Mouse (Mus musculus): ENCODE data around the gene Psg18. TPM values are rescaled to one million over a fixed set of nuclear protein-coding genes. Genes with fewer than 3 reads are reported as not detected.
A peak's percentile ranks its signal among the peaks of the same experiment; 100 is the strongest.
"Not testable (repeated sequence)": the region's sequence is repeated elsewhere in the genome, so short reads cannot be mapped to it uniquely, and the experiment has no call there.

Gene Psg18
- polyA plus RNA-seq (2015; fragmentation: Nextera tagmentation; extraction: Ambion mirVana), result not detected in 2 replicates

DNA sequence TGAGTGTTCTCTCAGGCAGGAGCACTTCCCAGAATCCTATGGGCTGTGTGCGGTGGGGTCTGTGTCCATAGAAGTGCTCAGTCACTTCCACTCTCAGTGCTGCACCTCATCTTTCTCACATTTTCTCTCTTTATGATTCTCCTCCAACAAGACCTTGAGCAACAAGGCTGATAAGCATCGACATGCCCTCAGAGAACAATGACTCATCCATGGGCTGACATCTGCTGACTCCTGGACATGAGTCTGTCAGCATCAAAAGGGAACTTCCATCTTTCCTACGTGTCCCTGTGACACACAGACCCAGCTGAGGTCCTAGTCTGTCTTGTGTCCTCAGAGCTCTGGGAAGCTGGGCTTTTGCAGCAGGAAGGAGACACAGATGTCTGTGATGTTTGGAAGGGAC, at the start of gene Psg18:
TSS of gene Psg18 (minus strand) at position 101 of the 400 bp plus-strand sequence.
- H3K9me3 ChIP-seq (replicated peaks); H3K4me2 ChIP-seq; H3K27me3 ChIP-seq; H3K9ac ChIP-seq; H3K27ac ChIP-seq; H3K36me3 ChIP-seq; ATAC-seq (replicated peaks; ENCODE audit: insufficient number of reproducible peaks, insufficient read depth, low FRiP score, low read depth); H3K4me3 ChIP-seq; H3K4me1 ChIP-seq (replicated peaks): not testable (repeated sequence)
- WGBS, result 64% methylated on average over 3 of the region's 3 CpGs

DNA sequence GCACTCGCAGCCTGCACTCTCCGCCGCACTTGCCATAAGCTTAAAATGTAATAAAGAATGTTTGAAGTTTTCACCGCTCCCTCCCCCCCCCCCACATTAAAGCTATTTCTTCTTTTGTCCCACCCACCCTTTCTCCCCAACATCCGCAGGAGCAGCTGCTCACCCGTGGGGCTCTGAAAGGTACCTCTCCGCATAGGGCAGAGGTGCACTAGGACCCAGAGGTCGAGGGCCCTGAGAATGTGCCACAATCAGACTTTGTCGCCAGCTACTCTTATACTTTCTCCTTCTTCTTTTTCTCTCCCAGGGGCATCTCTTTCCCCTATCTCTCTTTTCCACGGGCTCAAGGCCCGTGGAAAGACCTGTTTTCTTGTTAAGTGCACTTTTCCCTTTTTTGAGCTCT, 48.6 kb upstream of the Psg18 start:
- Histone ChIP-seq H3K9me3 (replicated peaks) (peaks cover 7% of the 10 kb centered on the region; the same call in 1 of the 2 replicates), H3K9ac (no peak overlapping the region), H3K4me2 (no peak overlapping the region), H3K27me3 (no peaks in the 10 kb centered on the region), H3K27ac (no peak overlapping the region), H3K4me3 (no peak overlapping the region), H3K4me1 (replicated peaks) (no peaks in the 10 kb centered on the region), H3K36me3 (no peaks in the 10 kb centered on the region)
- 37% methylated on average over 11 of the region's 11 CpGs for WGBS
- no peak for ATAC-seq (replicated peaks; ENCODE audit: insufficient number of reproducible peaks, insufficient read depth, low FRiP score, low read depth)

DNA sequence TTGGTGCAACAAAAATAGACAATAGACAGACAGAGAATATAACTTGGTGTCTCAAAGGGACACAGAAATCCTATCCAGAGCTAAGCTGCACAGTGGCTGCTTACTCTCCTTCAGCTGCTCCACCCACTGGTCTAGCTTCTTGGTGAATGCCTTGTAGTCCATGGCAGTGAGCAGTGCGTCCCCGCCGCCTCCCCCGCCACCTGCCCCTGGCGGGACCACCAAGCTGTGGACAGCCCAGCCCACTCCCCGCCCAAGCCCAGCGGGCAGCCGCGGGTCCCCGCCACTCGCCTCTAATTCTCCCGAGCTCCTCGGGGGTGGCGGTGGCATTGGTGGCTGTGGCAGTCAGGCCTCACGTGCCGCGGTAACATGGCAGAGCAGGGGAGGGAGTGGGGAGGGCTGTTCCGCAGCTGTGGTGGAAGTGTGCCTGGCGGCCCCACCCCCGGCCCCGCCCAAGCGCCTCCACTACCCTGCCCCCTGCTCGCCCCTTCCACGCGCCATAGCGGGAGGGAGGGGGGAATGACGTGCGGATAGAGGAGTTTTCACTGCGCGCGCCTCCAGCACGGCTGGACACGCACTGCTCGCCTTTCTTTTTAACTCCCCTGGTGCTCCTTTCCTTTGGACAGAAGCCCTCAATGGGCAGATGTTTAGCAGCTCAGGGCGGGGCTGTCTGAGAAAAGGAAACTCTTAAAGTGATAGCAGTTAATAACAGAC, 47.9 kb upstream of the Psg18 start:
- H3K4me2 ChIP-seq, result no peak overlapping the region
- peaks cover 7% of the 10 kb centered on the region; the same call in 1 of the 2 replicates for H3K9me3 ChIP-seq (replicated peaks)
- no peak overlapping the region for H3K27ac ChIP-seq
- H3K4me3 ChIP-seq, result no peak overlapping the region
- no peaks in the 10 kb centered on the region for H3K4me1 ChIP-seq (replicated peaks)
- H3K36me3 ChIP-seq, result no peaks in the 10 kb centered on the region
- 29% methylated on average over 35 of the region's 35 CpGs for WGBS
- ATAC-seq (replicated peaks; ENCODE audit: insufficient number of reproducible peaks, insufficient read depth, low FRiP score, low read depth), result 0 out of 2 replicates have a peak, but pooled peaks have one; percentile 27
- no peak overlapping the region for H3K9ac ChIP-seq
- H3K27me3 ChIP-seq, result no peaks in the 10 kb centered on the region

DNA sequence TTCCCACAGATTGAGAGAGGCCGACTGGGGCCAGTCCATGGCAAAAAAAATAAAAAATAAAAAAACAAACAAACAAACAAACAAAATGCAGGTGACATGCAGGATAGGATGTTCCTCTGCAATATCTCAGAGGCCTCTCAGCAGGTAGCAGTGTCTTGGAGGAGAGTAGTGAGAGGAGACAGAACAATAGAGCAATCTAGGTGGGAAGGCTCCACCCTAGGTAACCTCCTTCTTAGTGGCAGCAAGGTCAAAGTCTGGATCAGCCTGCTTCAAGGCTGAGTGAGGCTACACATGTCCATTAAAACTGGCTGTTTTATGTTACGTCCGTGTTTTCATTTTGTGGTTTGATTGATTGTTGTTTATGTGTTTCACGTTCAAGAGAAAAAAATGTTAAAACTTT, 36.7 kb upstream of the Psg18 start:
- WGBS, result 71% methylated on average over 4 of the region's 4 CpGs
- not testable (repeated sequence) for ATAC-seq (replicated peaks; ENCODE audit: insufficient number of reproducible peaks, insufficient read depth, low FRiP score, low read depth)

DNA sequence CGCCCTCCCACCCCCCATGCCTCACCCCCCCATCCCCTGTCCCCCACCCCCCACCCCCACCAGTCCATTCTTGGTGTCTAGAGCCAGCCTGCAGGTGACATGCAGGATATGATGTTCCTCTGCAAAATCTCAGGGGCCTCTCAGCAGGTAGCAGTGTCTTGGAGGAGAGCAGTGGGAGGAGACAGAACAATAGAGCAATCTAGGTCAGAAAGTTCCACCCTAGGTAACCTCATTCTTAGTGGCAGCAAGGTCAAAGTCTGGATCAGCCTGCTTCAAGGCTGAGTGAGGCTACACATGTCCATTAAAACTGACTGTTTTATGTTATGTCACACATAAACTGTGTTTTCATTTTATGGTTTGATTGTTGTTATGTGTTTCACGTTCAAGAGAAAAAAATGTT, 23.5 kb upstream of the Psg18 start:
- H3K4me3 ChIP-seq, result no peak overlapping the region
- H3K9me3 ChIP-seq (replicated peaks), result no peaks in the 10 kb centered on the region; the same call in none of the 2 replicates
- no peaks in the 10 kb centered on the region for H3K4me1 ChIP-seq (replicated peaks)
- H3K27me3 ChIP-seq, result no peaks in the 10 kb centered on the region
- H3K27ac ChIP-seq, result no peak overlapping the region
- H3K4me2 ChIP-seq, result no peak overlapping the region
- no peak for ATAC-seq (replicated peaks; ENCODE audit: insufficient number of reproducible peaks, insufficient read depth, low FRiP score, low read depth)
- H3K9ac ChIP-seq, result no peak overlapping the region
- no peaks in the 10 kb centered on the region for H3K36me3 ChIP-seq
- WGBS, result 52% methylated on average over 2 of the region's 2 CpGs

More for the DNA sequence above, 36.7 kb upstream of the Psg18 start:
- not testable (repeated sequence) for H3K27me3 ChIP-seq; H3K27ac ChIP-seq; H3K9me3 ChIP-seq (replicated peaks); H3K4me2 ChIP-seq; H3K9ac ChIP-seq; H3K36me3 ChIP-seq; H3K4me3 ChIP-seq; H3K4me1 ChIP-seq (replicated peaks)

DNA sequence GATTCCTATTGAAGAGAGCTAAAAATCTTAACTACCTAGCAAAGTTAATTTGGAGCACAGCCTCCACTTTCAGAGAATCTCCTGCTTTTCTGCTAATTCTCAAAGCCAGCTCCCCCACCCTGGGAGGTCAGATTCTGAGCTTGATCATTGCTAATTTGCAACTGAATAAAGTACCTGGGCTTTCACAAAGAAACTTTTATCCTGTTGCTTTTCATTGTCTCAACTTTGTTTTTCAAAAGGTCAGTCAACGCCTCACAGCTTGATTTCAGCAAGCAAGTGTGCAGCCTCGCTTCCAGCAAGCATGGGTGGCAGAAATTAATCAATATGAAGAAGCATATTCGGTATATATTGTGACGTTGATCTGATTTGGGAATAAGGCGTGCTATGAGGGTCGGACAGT, 19.4 kb downstream of the Psg18 start:
- not testable (repeated sequence) for H3K36me3 ChIP-seq; H3K4me1 ChIP-seq (replicated peaks); H3K4me2 ChIP-seq; ATAC-seq (replicated peaks; ENCODE audit: insufficient number of reproducible peaks, insufficient read depth, low FRiP score, low read depth); H3K27ac ChIP-seq; H3K9me3 ChIP-seq (replicated peaks); H3K9ac ChIP-seq; H3K27me3 ChIP-seq; H3K4me3 ChIP-seq
- WGBS, result 62% methylated on average over 6 of the region's 6 CpGs

Other genes starting within 250 kb of the Psg18 start
- not detected in 2 replicates for gene Igfl3, start 178.5 kb downstream of the Psg18 start, polyA plus RNA-seq (2015; fragmentation: Nextera tagmentation; extraction: Ambion mirVana)
- gene Mill1, start 109.7 kb downstream of the Psg18 start, polyA plus RNA-seq (2015; fragmentation: Nextera tagmentation; extraction: Ambion mirVana), result not detected in 2 replicates
- not detected in 2 replicates for gene Psg28, start 77.0 kb upstream of the Psg18 start, polyA plus RNA-seq (2015; fragmentation: Nextera tagmentation; extraction: Ambion mirVana)
- not detected in 2 replicates for gene Psg26, start 129.2 kb upstream of the Psg18 start, polyA plus RNA-seq (2015; fragmentation: Nextera tagmentation; extraction: Ambion mirVana)
- gene Psg25, start 177.3 kb upstream of the Psg18 start, polyA plus RNA-seq (2015; fragmentation: Nextera tagmentation; extraction: Ambion mirVana), result 0.06 TPM in 1 of 2 replicates, not detected in the other
- gene Psg27, start 212.3 kb upstream of the Psg18 start, polyA plus RNA-seq (2015; fragmentation: Nextera tagmentation; extraction: Ambion mirVana), result not detected in 2 replicates